Mouse (Mus musculus) forebrain, embryonic 16.5 days (tissue): Measurements from ENCODE around the gene Mcidas. TPM values are rescaled to one million over a fixed set of nuclear protein-coding genes. Genes with fewer than 3 reads are reported as not detected.

Source experiments
- ATAC-seq: fragments of 200-750 bp; cut with Nextera tagmentation; 2 replicates; pipeline ENCODE4 v1.8.0; 2017; ENCODE audit warnings: mild to moderate bottlenecking, moderate library complexity
- H3K27ac ChIP-seq: fragments of 300-500 bp; sonication (generic); 2 replicates; pipeline ENCODE4 v1.5.1; 2014; ENCODE audit warnings: low read length, control low read depth
- H3K27me3 ChIP-seq: fragments of 300-500 bp; sonication (generic); replicated peaks from 2 replicates; pipeline ENCODE4 v1.6.1; 2014; ENCODE audit warnings: low read length; ENCODE audit not compliant: control insufficient read depth, insufficient read depth
- H3K36me3 ChIP-seq: fragments of 300-500 bp; sonication (generic); 2 replicates; pipeline ENCODE4 v1.6.1; 2014; ENCODE audit not compliant: control insufficient read depth, insufficient read depth
- H3K4me1 ChIP-seq: fragments of 300-500 bp; sonication (generic); replicated peaks from 2 replicates; pipeline ENCODE4 v1.6.1; 2014; ENCODE audit warnings: low read length; ENCODE audit not compliant: control insufficient read depth, insufficient read depth
- H3K4me2 ChIP-seq: fragments of 300-500 bp; sonication (generic); 2 replicates; pipeline ENCODE4 v1.6.1; 2014; ENCODE audit warnings: mild to moderate bottlenecking, low read length, control low read depth
- H3K4me3 ChIP-seq: fragments of 300-500 bp; sonication (generic); replicated peaks from 2 replicates; pipeline ENCODE4 v1.5.1; 2014; ENCODE audit warnings: mild to moderate bottlenecking, low read length, control low read depth
- H3K9ac ChIP-seq: fragments of 300-500 bp; sonication (generic); replicated peaks from 2 replicates; pipeline ENCODE4 v1.6.1; 2014; ENCODE audit warnings: low read depth, low read length, control low read depth
- H3K9me3 ChIP-seq: fragments of 300-500 bp; sonication (generic); 2 replicates; pipeline ENCODE4 v1.6.1; 2016; ENCODE audit warnings: low read length; ENCODE audit not compliant: control insufficient read depth
- WGBS: fragments of 180-500 bp; shearing (Covaris S2); extraction: QIAGEN DNeasy Blood & Tissue Kit; methylation state at CpG from one replicate; pipeline ENCODE4 v1.1.7; 2014; 5-methylcytosine and 5-hydroxymethylcytosine counted together
- polyA plus RNA-seq: library from polyadenylated mRNA; unstranded; fragments of >200 nt; fragmentation: Nextera tagmentation; extraction: Ambion mirVana; gene quantifications from 2 replicates; pipeline ENCODE4 v1.2.1, GENCODE M21; 2015

Gene Mcidas
- polyA plus RNA-seq, 1 experiment from 2014 or later = 0.20 TPM

DNA sequence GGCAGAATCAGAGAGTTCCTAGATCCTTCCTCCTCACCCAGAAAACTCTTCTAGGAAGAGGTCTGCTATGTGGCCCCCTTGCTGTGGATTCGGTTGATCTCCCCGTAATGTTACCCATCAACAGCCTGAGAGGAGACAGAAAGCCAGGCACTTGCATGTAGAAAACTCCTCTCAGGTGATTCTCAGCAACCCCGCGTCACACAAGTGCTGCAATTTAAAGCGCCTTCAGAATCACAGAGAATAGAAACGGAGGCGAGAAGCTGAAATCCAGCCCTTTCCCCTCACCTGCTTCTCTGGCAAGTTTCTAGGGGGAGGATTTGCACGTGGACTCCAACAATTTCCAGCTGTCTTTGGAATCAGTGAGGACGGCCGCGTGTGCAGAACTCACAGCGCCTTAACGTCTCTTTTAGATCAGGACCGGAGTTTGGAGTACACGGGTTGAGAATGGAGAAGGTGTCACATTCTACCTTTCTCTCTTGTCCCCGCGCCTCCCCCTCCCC lies 7.1 kb upstream of the Mcidas start:
- Histone ChIP-seq H3K9me3 (no peaks in the 10 kb centered on the region), H3K36me3 (no peaks in the 10 kb centered on the region), H3K4me2 (peak overlapping the region; percentile 95), H3K9ac (no peak overlapping the region), H3K27ac (no peak overlapping the region), H3K27me3 (peaks cover 51% of the 10 kb centered on the region), H3K4me1 (peaks cover 38% of the 10 kb centered on the region), H3K4me3 (peak overlapping the region; percentile 2; the same call in 1 of the 2 replicates)
- no peak for ATAC-seq
- WGBS = under 1% methylated on average over 17 of the region's 17 CpGs

DNA sequence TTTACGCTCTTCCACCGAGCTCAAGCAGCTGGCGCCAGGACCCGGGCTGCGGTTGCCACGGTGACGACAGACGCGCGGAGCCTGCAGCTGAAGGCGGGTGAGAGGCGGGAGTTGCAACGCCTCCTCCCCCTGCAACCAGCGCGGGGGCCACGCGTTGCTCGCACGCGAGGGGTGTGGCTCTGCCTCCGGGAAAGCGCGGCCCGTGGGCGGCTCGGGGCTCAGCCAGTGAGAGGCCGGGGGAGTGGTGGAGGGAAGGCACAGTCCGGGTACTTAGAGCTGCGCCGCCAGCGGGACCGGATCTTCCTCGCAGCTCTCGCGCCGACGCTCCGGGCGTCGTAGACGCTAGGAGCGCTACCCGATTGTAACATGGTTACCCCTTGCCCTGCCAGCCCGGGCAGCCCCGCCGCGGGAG lies 6.1 kb upstream of the Mcidas start, which contains the start of gene Ccno:
TSS of gene Ccno (plus strand) at position 271 of the 412 bp plus-strand sequence.
- H3K27ac ChIP-seq = no peak within 1 kb of the TSS
- peak within 1 kb of the TSS; percentile 63 for H3K4me3 ChIP-seq
- under 1% methylated on average over 47 of the region's 47 CpGs for WGBS
- H3K9me3 ChIP-seq = no peaks in the 10 kb centered on the region
- H3K36me3 ChIP-seq = no peaks in the 10 kb centered on the region
- H3K4me2 ChIP-seq = peak within 1 kb of the TSS; percentile 95
- peak; percentile 99 for ATAC-seq
- H3K27me3 ChIP-seq = peaks cover 56% of the 10 kb centered on the region
- H3K9ac ChIP-seq = peak within 1 kb of the TSS; percentile 59
- H3K4me1 ChIP-seq = peaks cover 38% of the 10 kb centered on the region

DNA sequence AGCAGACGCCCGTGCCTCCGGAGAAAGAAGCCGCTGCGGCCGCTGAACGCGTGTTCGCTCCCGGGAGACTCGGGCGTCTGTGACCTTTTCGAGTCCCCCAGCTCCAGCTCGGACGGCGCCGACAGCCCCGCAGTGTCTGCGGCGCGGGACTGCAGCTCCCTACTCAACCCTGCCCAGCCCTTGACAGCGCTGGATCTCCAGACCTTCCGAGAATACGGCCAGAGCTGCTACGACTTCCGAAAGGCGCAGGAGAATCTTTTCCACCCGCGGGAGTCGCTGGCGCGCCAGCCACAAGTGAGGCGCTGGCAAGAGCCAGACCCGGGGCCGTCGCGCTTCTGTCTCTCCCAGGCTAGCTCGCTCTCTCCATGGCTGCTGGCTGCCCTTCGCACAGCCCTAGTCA lies 5.7 kb upstream of the Mcidas start:
- WGBS = under 1% methylated on average over 39 of the region's 39 CpGs
- no peak overlapping the region for H3K27ac ChIP-seq

DNA sequence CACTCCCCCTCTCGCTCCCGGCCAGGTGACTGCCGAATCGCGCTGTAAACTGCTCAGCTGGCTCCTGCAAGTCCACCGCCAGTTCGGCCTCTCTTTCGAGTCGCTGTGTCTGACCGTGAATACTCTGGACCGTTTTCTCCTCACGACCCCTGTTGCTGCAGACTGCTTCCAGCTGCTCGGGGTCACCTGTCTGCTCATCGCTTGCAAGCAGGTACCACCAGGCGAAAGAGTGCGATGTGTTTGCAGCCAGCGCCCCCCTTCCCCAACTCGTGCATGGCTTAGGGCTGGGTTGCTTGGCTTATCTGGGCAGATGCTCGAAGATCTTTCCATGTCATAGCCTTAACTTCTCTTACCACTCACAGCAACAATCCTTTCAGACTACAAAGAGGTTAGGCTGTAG lies 4.8 kb upstream of the Mcidas start:
- H3K36me3 ChIP-seq = no peaks in the 10 kb centered on the region
- no peak overlapping the region for H3K9ac ChIP-seq
- H3K27ac ChIP-seq = no peak overlapping the region
- WGBS = 2% methylated on average over 19 of the region's 19 CpGs
- H3K27me3 ChIP-seq = peaks cover 62% of the 10 kb centered on the region
- peaks cover 45% of the 10 kb centered on the region for H3K4me1 ChIP-seq
- no peak for ATAC-seq
- H3K9me3 ChIP-seq = no peaks in the 10 kb centered on the region
- H3K4me2 ChIP-seq = peak overlapping the region; percentile 95
- peak overlapping the region; percentile 63 for H3K4me3 ChIP-seq

More for the DNA sequence above, 5.7 kb upstream of the Mcidas start:
- Histone ChIP-seq H3K36me3 (no peaks in the 10 kb centered on the region), H3K9ac (peak overlapping the region; percentile 59), H3K4me2 (peak overlapping the region; percentile 95), H3K9me3 (no peaks in the 10 kb centered on the region), H3K27me3 (peaks cover 59% of the 10 kb centered on the region), H3K4me1 (peaks cover 38% of the 10 kb centered on the region), H3K4me3 (peak overlapping the region; percentile 63)
- peak; percentile 31 for ATAC-seq

DNA sequence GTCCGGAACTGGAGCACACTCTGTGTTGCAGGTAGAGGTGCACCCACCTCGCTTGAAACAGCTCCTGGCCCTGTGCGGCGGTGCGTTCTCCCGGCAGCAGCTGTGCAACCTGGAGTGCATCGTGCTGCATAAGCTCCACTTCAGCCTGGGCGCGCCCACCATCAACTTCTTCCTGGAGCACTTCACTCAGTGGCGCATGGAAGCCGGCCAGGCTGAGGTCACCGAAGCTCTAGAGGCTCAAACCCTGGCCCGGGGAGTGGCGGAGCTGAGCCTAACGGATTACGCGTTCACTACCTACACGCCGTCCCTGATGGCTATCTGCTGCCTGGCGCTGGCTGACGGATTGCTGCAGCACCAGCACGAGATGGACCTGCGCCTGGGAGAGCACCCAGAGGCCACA lies 4.1 kb upstream of the Mcidas start:
- Histone ChIP-seq H3K4me1 (peaks cover 49% of the 10 kb centered on the region), H3K4me3 (no peak overlapping the region), H3K4me2 (no peak overlapping the region), H3K9me3 (no peaks in the 10 kb centered on the region), H3K36me3 (no peaks in the 10 kb centered on the region), H3K27ac (no peak overlapping the region), H3K9ac (no peak overlapping the region), H3K27me3 (peaks cover 69% of the 10 kb centered on the region)
- under 1% methylated on average over 23 of the region's 23 CpGs for WGBS
- no peak for ATAC-seq

DNA sequence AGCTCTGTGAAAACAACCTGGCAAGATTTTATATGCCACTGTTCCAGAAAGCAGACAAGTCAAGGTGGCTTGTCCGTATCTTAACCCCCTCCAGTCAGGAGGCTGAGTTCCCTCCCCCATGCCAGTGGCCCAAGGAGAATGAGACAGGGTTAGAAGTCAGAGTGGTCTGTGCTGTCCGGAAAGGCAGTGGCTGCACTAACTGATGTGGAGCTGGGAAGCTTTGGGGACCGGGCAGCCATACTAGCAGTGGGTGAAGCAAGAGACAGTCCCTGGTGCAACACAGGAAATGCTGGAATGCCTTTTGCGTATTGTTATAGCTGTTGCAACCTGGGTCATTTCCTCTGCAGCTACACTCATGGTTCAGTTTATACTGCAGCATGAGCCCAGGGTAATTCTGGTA lies 3.3 kb upstream of the Mcidas start:
- no peaks in the 10 kb centered on the region for H3K36me3 ChIP-seq
- H3K9me3 ChIP-seq = no peaks in the 10 kb centered on the region
- 7% methylated on average over 4 of the region's 4 CpGs for WGBS
- ATAC-seq = no peak
- H3K27me3 ChIP-seq = peaks cover 77% of the 10 kb centered on the region
- no peak overlapping the region for H3K4me3 ChIP-seq
- no peak overlapping the region for H3K9ac ChIP-seq
- no peak overlapping the region for H3K4me2 ChIP-seq
- peaks cover 49% of the 10 kb centered on the region for H3K4me1 ChIP-seq
- no peak overlapping the region for H3K27ac ChIP-seq

DNA sequence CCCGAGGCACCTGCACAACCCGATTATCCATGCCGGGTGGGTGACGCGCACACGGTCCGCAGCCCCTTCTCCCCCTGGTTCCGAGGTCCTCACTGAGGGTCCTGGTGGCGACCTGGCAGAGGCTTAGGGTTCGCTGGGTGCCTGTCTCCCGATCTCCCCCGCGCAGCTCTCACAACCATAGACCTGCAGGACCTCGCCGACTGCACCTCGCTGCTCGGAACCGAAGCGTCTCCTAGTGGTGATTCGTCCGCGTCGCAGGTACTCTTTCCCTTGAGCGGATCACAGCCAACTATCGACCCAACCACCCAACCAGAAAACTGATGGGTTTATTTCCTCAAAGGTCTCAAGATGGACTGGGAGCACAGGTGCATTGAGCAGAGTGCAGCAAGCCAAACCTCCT lies 546 bp downstream of the Mcidas start:
- no peaks in the 10 kb centered on the region for H3K9me3 ChIP-seq
- H3K4me1 ChIP-seq = peaks cover 25% of the 10 kb centered on the region
- H3K27me3 ChIP-seq = peaks cover 76% of the 10 kb centered on the region
- H3K4me3 ChIP-seq = peak overlapping the region; percentile 44
- peak; percentile 57 for ATAC-seq
- H3K27ac ChIP-seq = no peak overlapping the region
- peak overlapping the region; percentile 73 for H3K4me2 ChIP-seq
- 1% methylated on average over 25 of the region's 25 CpGs for WGBS
- H3K9ac ChIP-seq = peak overlapping the region; percentile 40
- no peaks in the 10 kb centered on the region for H3K36me3 ChIP-seq

DNA sequence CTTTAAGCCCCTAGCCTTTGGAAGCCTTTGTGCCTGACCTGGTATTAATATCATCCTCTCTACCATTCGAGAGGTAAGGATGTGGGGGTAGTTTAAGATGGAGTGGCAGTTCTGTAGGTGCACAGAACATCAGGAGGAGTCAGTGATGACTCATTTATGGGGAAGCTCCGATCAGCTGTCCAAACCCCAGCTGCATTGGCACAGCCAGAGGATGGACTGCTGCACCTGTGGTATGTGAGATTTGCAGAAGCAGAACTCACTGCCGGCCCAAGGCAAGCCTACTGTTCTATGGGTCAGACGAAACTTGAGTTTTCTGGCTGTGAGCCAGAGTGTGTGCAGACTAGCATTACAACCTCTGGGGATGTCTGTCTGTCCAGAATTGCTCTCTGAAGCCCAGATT lies 2.8 kb downstream of the Mcidas start:
- 51% methylated on average over 4 of the region's 4 CpGs for WGBS
- no peaks in the 10 kb centered on the region for H3K36me3 ChIP-seq
- H3K4me3 ChIP-seq = no peak overlapping the region
- H3K9me3 ChIP-seq = no peaks in the 10 kb centered on the region
- ATAC-seq = no peak
- H3K4me2 ChIP-seq = no peak overlapping the region
- H3K9ac ChIP-seq = no peak overlapping the region
- H3K27me3 ChIP-seq = peaks cover 65% of the 10 kb centered on the region
- peaks cover 19% of the 10 kb centered on the region for H3K4me1 ChIP-seq
- H3K27ac ChIP-seq = no peak overlapping the region

DNA sequence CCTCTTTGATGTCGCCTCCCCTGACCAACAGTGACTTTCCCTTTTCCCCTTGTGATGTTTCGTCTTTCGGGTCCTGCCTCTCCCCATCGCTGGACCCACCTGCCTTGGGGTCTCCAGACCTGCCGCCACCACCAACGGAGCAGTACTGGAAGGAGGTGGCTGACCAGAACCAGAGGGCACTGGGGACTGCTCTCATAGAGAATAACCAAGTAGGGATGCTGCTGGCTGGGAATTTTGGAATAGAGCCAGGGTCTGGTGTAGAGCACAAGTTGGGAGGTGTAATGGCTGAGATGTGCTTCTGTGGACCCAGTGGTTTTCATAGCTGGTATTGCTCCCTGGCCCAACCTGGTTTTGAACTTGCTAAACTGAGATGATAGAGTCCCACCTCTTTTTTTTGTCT lies 3.7 kb downstream of the Mcidas start:
- Histone ChIP-seq H3K36me3 (no peaks in the 10 kb centered on the region), H3K4me3 (no peak overlapping the region), H3K4me2 (no peak overlapping the region), H3K9ac (no peak overlapping the region), H3K27me3 (peaks cover 61% of the 10 kb centered on the region), H3K27ac (no peak overlapping the region), H3K4me1 (peaks cover 19% of the 10 kb centered on the region), H3K9me3 (no peaks in the 10 kb centered on the region)
- ATAC-seq = no peak
- 61% methylated on average over 6 of the region's 6 CpGs for WGBS
